Mouse (Mus musculus): ENCODE results near the gene Tnrc6c.

The Tnrc6c gene

GRCm38 (mm10) chr11:117638386-117638785 is 15.7 kb upstream of the Tnrc6c start:
- no peak for DNase-seq (ENCODE audit: low spot score in 2 of 2)

- no peak for DNase-seq (ENCODE audit: low spot score in 2 of 2)
These were observed 15.3 kb upstream of the Tnrc6c start for GRCm38 (mm10) chr11:117638809-117639208.

- no peak for DNase-seq (ENCODE audit: low spot score in 2 of 2)
These were observed 14.6 kb upstream of the Tnrc6c start for GRCm38 (mm10) chr11:117639331-117639970.

GRCm38 (mm10) chr11:117642181-117642580 is 11.9 kb upstream of the Tnrc6c start:
- DNase-seq (ENCODE audit: low spot score in 2 of 2), result no peak

- DNase-seq (ENCODE audit: low spot score in 2 of 2), result no peak
These were observed 10.8 kb upstream of the Tnrc6c start for GRCm38 (mm10) chr11:117643240-117643639.

- DNase-seq (ENCODE audit: low spot score in 2 of 2), result no peak
These were observed 7.3 kb upstream of the Tnrc6c start for GRCm38 (mm10) chr11:117646786-117647185.

- no peak for DNase-seq (ENCODE audit: low spot score in 2 of 2)
These were observed 6.1 kb upstream of the Tnrc6c start for GRCm38 (mm10) chr11:117648005-117648404.

- DNase-seq (ENCODE audit: low spot score in 2 of 2), result no peak
These were observed 3.1 kb upstream of the Tnrc6c start for GRCm38 (mm10) chr11:117650721-117651644.

GRCm38 (mm10) chr11:117652907-117653306 is 1.2 kb upstream of the Tnrc6c start:
- no peak for DNase-seq (ENCODE audit: low spot score in 2 of 2)

GRCm38 (mm10) chr11:117654380-117654924 is 363 bp downstream of the Tnrc6c start:
- peak; percentile 92 to 98 for DNase-seq (ENCODE audit: low spot score in 2 of 2)

GRCm38 (mm10) chr11:117654934-117655291 is 824 bp downstream of the Tnrc6c start:
- DNase-seq (ENCODE audit: low spot score in 2 of 2), result peak in 1 of 2 experiments; percentile 55

- DNase-seq (ENCODE audit: low spot score in 2 of 2), result peak; percentile 64 to 70
These were observed 1.4 kb downstream of the Tnrc6c start for GRCm38 (mm10) chr11:117655292-117656076.

GRCm38 (mm10) chr11:117656077-117656401 is 1.9 kb downstream of the Tnrc6c start:
- no peak for DNase-seq (ENCODE audit: low spot score in 2 of 2)

- no peak for DNase-seq (ENCODE audit: low spot score in 2 of 2)
These were observed 4.9 kb downstream of the Tnrc6c start for GRCm38 (mm10) chr11:117658974-117659373.

- no peak for DNase-seq (ENCODE audit: low spot score in 2 of 2)
These were observed 9.1 kb downstream of the Tnrc6c start for GRCm38 (mm10) chr11:117663036-117663809.

- DNase-seq (ENCODE audit: low spot score in 2 of 2), result no peak
These were observed 9.7 kb downstream of the Tnrc6c start for GRCm38 (mm10) chr11:117663810-117664139.

- DNase-seq (ENCODE audit: low spot score in 2 of 2), result no peak
These were observed 11.1 kb downstream of the Tnrc6c start for GRCm38 (mm10) chr11:117665189-117665588.

- no peak for DNase-seq (ENCODE audit: low spot score in 2 of 2)
These were observed 12.5 kb downstream of the Tnrc6c start for GRCm38 (mm10) chr11:117666563-117666962.

GRCm38 (mm10) chr11:117667152-117667551 is 13.1 kb downstream of the Tnrc6c start:
- no peak for DNase-seq (ENCODE audit: low spot score in 2 of 2)

GRCm38 (mm10) chr11:117667825-117668224 is 13.7 kb downstream of the Tnrc6c start:
- no peak for DNase-seq (ENCODE audit: low spot score in 2 of 2)

- no peak for DNase-seq (ENCODE audit: low spot score in 2 of 2)
These were observed 17.5 kb downstream of the Tnrc6c start for GRCm38 (mm10) chr11:117671626-117672025.

Data from spleen, postnatal 10 days (tissue).